ENCODE assay signal across 19 mouse cellular contexts in genomic region chr7:82265365-82265764, GRCm38 (mm10).
"Had no signal": no experiment of that assay in that cellular context is flagged by ENCODE, and none has a peak within 500 bp of the region (broad histone marks: within the 10 kb centered on the region; RNA-seq: fewer than 3 reads in every experiment).

No protein-coding gene starts in this region.

- H3K27ac ChIP-seq: kidney, embryonic 15.5 days; left cerebral cortex, adult 2 months; liver, embryonic 13.5 days; macrophage; midbrain, embryonic 12.5 days; midbrain, embryonic 15.5 days; neural tube, embryonic 12.5 days; neural tube, embryonic 15.5 days; stomach, embryonic 15.5 days had no signal

- ATAC-seq: midbrain, embryonic 15.5 days had no signal

- DNase-seq: kidney, adult 11 months; kidney, adult 8-10 months; kidney, postnatal 10 days; kidney, postnatal 36 days; layer of hippocampus, postnatal 36 days; liver, embryonic 13.5 days; right cerebral cortex, adult 18-20 months; right cerebral cortex, postnatal 25 days; spleen, adult 18-20 months; thymus, adult 18-20 months; thymus, postnatal 36 days had no signal

- H3K4me2 ChIP-seq: kidney, embryonic 15.5 days; liver, embryonic 13.5 days; midbrain, embryonic 12.5 days; midbrain, embryonic 15.5 days; neural tube, embryonic 12.5 days; neural tube, embryonic 15.5 days; stomach, embryonic 15.5 days had no signal

- H3K36me3 ChIP-seq: kidney, embryonic 15.5 days; liver, embryonic 13.5 days; midbrain, embryonic 12.5 days; neural tube, embryonic 12.5 days; neural tube, embryonic 15.5 days; stomach, embryonic 15.5 days had no signal

- H3K9ac ChIP-seq: kidney, embryonic 15.5 days; liver, embryonic 13.5 days; midbrain, embryonic 12.5 days; midbrain, embryonic 15.5 days; neural tube, embryonic 12.5 days; neural tube, embryonic 15.5 days; stomach, embryonic 15.5 days had no signal

- H3K27me3 ChIP-seq: kidney, embryonic 15.5 days; liver, embryonic 13.5 days; midbrain, embryonic 12.5 days; midbrain, embryonic 15.5 days; neural tube, embryonic 12.5 days; neural tube, embryonic 15.5 days; stomach, embryonic 15.5 days had no signal

- H3K4me1 ChIP-seq: liver, embryonic 13.5 days; midbrain, embryonic 12.5 days; midbrain, embryonic 15.5 days; neural tube, embryonic 12.5 days; neural tube, embryonic 15.5 days; stomach, embryonic 15.5 days had no signal

- H3K4me3 ChIP-seq: kidney, embryonic 15.5 days; left cerebral cortex, adult 2 months; liver, embryonic 13.5 days; midbrain, embryonic 12.5 days; midbrain, embryonic 15.5 days; neural tube, embryonic 12.5 days; neural tube, embryonic 15.5 days; stomach, embryonic 15.5 days had no signal

- H3K9me3 ChIP-seq: kidney, embryonic 15.5 days; liver, embryonic 13.5 days; midbrain, embryonic 12.5 days; midbrain, embryonic 15.5 days; neural tube, embryonic 12.5 days; neural tube, embryonic 15.5 days; stomach, embryonic 15.5 days had no signal
